Mouse (Mus musculus) CH12.LX (cell line): ENCODE measurements at regions not wholly inside any gene's neighbourhood (a gene's known extent, or its start where the extent isn't known, plus 50 kb on each side); places are given as distances from the start of the nearest gene placed in this dataset.

Source experiments
- DNase-seq: peaks from one replicate; pipeline ENCODE4 v3.0.0-alpha.2; 2013; ENCODE audit errors: extremely low read depth
- H3K27ac ChIP-seq: 2 replicates; pipeline ENCODE4 v1.5.1; 2012; ENCODE audit warnings: low read depth, mild to moderate bottlenecking, control low read depth, moderate library complexity; ENCODE audit not compliant: insufficient read depth
- H3K27me3 ChIP-seq: replicated peaks from 2 replicates; pipeline ENCODE3; 2012; ENCODE audit warnings: inconsistent platforms
- H3K36me3 ChIP-seq, 2 experiments: replicated peaks in 1 of 2; 2 replicates each; pipeline versions ENCODE3 to v1.6.1; 2012; ENCODE audit warnings: inconsistent platforms in 1 of 2, low read length in 1 of 2, mild to moderate bottlenecking in 1 of 2, mixed read lengths in 1 of 2, moderate library complexity in 1 of 2; ENCODE audit not compliant: control insufficient read depth in 1 of 2, insufficient read depth in 1 of 2
- H3K4me1 ChIP-seq, 2 experiments: 2 replicates each; pipeline ENCODE4 v1.6.1; 2012; ENCODE audit warnings: inconsistent platforms in 1 of 2, moderate library complexity in 1 of 2; ENCODE audit not compliant: insufficient read depth in 2 of 2, control insufficient read depth in 1 of 2
- H3K4me2 ChIP-seq: 2 replicates; pipeline ENCODE4 v1.6.1; 2012; ENCODE audit warnings: low read depth, mild to moderate bottlenecking, control low read depth; ENCODE audit not compliant: poor library complexity, insufficient read depth, severe bottlenecking
- H3K4me3 ChIP-seq, 3 experiments: fragments of 150-350 bp in 1 of 3; sonication (generic) in 1 of 3; replicated peaks in 1 of 3; 2 replicates each; pipeline versions ENCODE3 to v1.5.1; 2011 to 2012; ENCODE audit warnings: low read depth in 2 of 3, low read length in 2 of 3, mild to moderate bottlenecking in 2 of 3, moderate library complexity in 2 of 3, control low read depth in 1 of 3, improper control_type of control experiment in 1 of 3, inconsistent platforms in 1 of 3, mixed read lengths in 1 of 3; ENCODE audit not compliant: poor library complexity in 1 of 3
- H3K79me2 ChIP-seq: replicated peaks from 2 replicates; pipeline ENCODE4 v1.6.1; 2012; ENCODE audit warnings: mild to moderate bottlenecking, moderate library complexity; ENCODE audit not compliant: control insufficient read depth, poor library complexity, insufficient read depth, severe bottlenecking; ENCODE audit errors: extremely low read depth
- H3K9ac ChIP-seq: 2 replicates; pipeline ENCODE4 v1.6.1; 2012; ENCODE audit warnings: low read depth, mild to moderate bottlenecking, control low read depth, moderate library complexity; ENCODE audit not compliant: insufficient read depth
- H3K9me3 ChIP-seq: replicated peaks from 2 replicates; pipeline ENCODE3; 2012; ENCODE audit warnings: low read length, inconsistent platforms, mixed read lengths
- BHLHE40 ChIP-seq: IDR thresholded peaks from 2 replicates; pipeline ENCODE4 v1.6.1; 2011; ENCODE audit warnings: mild to moderate bottlenecking, low read depth, low read length, improper control_type of control experiment
- CHD1 ChIP-seq: IDR thresholded peaks from 2 replicates; pipeline ENCODE4 v1.6.1; 2012; ENCODE audit warnings: low read depth, low read length, improper control_type of control experiment, inconsistent platforms
- CTCF ChIP-seq, 2 experiments: IDR thresholded peaks in 1 of 2; conservative IDR thresholded peaks in 1 of 2; 2 replicates each; pipeline ENCODE4 v1.5.1; 2011 to 2012; ENCODE audit warnings: low read depth in 2 of 2, low read length in 2 of 2, improper control_type of control experiment in 1 of 2, inconsistent platforms in 1 of 2, mild to moderate bottlenecking in 1 of 2, moderate library complexity in 1 of 2
- E2F4 ChIP-seq: IDR thresholded peaks from 2 replicates; pipeline ENCODE4 v1.6.1; 2011; ENCODE audit warnings: low read depth, low read length, improper control_type of control experiment; ENCODE audit not compliant: insufficient replicate concordance
- HCFC1 ChIP-seq: IDR thresholded peaks from 2 replicates; pipeline ENCODE4 v1.6.1; 2012; ENCODE audit warnings: low read depth, mild to moderate bottlenecking, inconsistent platforms, low read length, improper control_type of control experiment
- IRF4 ChIP-seq: IDR thresholded peaks from 2 replicates; pipeline ENCODE4 v1.6.1; 2014; ENCODE audit warnings: low read depth, mild to moderate bottlenecking, inconsistent platforms, low read length, improper control_type of control experiment
- JUN ChIP-seq: IDR thresholded peaks from 2 replicates; pipeline ENCODE4 v1.6.1; 2011; ENCODE audit warnings: low read depth, mild to moderate bottlenecking, low read length, improper control_type of control experiment, moderate library complexity; ENCODE audit not compliant: insufficient read depth
- MAFK ChIP-seq: IDR thresholded peaks from 2 replicates; pipeline ENCODE4 v1.6.1; 2011; ENCODE audit warnings: low read length, improper control_type of control experiment; ENCODE audit not compliant: insufficient replicate concordance
- MAX ChIP-seq: IDR thresholded peaks from 2 replicates; pipeline ENCODE4 v1.6.1; 2011; ENCODE audit warnings: low read length, improper control_type of control experiment
- MAZ ChIP-seq: IDR thresholded peaks from 2 replicates; pipeline ENCODE4 v1.6.1; 2012; ENCODE audit warnings: low read depth, mild to moderate bottlenecking, inconsistent platforms, low read length, improper control_type of control experiment, moderate library complexity
- POLR2AphosphoS2 ChIP-seq: IDR thresholded peaks from 2 replicates; pipeline ENCODE4 v1.6.1; 2011; ENCODE audit warnings: low read depth, low read length, improper control_type of control experiment
- SIN3A ChIP-seq: IDR thresholded peaks from 2 replicates; pipeline ENCODE4 v1.6.1; 2012; ENCODE audit warnings: low read length, improper control_type of control experiment, inconsistent platforms
- TCF12 ChIP-seq: IDR thresholded peaks from 2 replicates; pipeline ENCODE4 v1.6.1; 2014; ENCODE audit warnings: low read depth, mild to moderate bottlenecking, inconsistent platforms, low read length, improper control_type of control experiment
- UBTF ChIP-seq: IDR thresholded peaks from 2 replicates; pipeline ENCODE4 v1.6.1; 2012; ENCODE audit warnings: low read depth, mild to moderate bottlenecking, inconsistent platforms, low read length, improper control_type of control experiment, moderate library complexity
- ZKSCAN1 ChIP-seq: IDR thresholded peaks from 2 replicates; pipeline ENCODE4 v1.6.1; 2012; ENCODE audit warnings: low read depth, inconsistent platforms, low read length, improper control_type of control experiment, borderline replicate concordance
- ZMIZ1 ChIP-seq: IDR thresholded peaks from 2 replicates; pipeline ENCODE4 v1.6.1; 2012; ENCODE audit warnings: low read depth, mild to moderate bottlenecking, inconsistent platforms, low read length, improper control_type of control experiment
- dilution Hi-C: fragments of 300-500 bp; cut with MboI; formaldehyde crosslinking; loops from 2 replicates; pipeline ENCODE4 v1.14.3; 2020; ENCODE audit warnings: low sequenced_read_pairs; ENCODE audit not compliant: extremely low pct_unique_long_range_greater_than_20kb, extremely low pct_ligation_motif_present
- in situ Hi-C: fragments of 300-500 bp; cut with MboI; formaldehyde crosslinking; loops from 3 replicates; pipeline ENCODE4 v1.14.3; 2019; ENCODE audit warnings: low sequenced_read_pairs, low pct_ligation_motif_present, low pct_unique_long_range_greater_than_20kb, mixed read lengths

DNA sequence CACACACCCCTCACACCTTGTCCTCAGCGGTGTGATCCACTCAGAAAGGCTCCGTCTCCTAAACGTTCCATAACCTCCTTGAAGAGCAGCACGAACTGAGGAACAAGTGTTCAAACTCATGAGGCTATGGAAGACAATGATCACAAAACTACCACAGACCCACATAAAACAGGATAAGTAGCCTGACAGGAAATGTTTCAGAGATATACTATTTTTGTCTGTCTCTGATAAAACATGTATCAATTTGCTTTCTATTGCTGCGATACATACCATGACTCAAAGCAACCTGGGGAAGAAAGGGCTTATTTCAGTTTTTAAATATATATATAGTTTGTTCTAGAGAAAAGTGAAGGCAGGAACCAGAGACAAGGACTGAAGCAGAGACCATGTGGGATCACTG, 3371.7 kb upstream of the Gm7489 start:
- Histone ChIP-seq H3K4me2 (no peak overlapping the region), H3K4me3 (no peak overlapping the region), H3K79me2 (no peaks in the 10 kb centered on the region), H3K9me3 (peaks cover 53% of the 10 kb centered on the region), H3K9ac (no peak overlapping the region), H3K36me3 (no peaks in the 10 kb centered on the region), H3K27me3 (no peaks in the 10 kb centered on the region), H3K27ac (no peak overlapping the region), H3K4me1 (no peaks in the 10 kb centered on the region)
- dilution Hi-C loops = no loop called here
- TF ChIP-seq SIN3A (no peak), ZKSCAN1 (no peak), JUN (no peak), MAFK (no peak), IRF4 (no peak), BHLHE40 (no peak), UBTF (no peak), HCFC1 (no peak)
- no peak for DNase-seq
- in situ Hi-C loops = no loop called here

DNA sequence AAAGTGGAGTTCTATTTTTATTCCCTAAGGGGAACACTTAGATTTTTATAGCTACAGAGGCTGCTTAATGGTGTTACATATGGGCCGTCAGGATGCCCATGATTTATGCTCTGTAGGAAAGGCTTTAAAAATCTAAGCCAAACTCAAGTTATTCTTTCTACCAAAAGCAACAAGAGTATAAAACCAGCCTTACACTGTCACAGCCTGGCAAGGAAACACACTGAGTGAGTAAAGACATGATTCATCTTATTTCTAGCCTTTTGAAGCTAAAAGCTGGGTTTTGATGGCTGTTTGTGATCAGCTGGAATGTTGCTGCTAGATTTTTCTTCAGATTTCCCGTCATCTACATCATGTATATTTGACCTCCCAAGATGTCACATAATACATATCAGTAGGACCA, 3359.9 kb upstream of the Gm7489 start:
- dilution Hi-C loops = no loop called here
- Histone ChIP-seq H3K9me3 (peaks cover 29% of the 10 kb centered on the region), H3K4me3 (no peak overlapping the region), H3K36me3 (no peaks in the 10 kb centered on the region), H3K4me1 (no peaks in the 10 kb centered on the region), H3K27me3 (no peaks in the 10 kb centered on the region), H3K9ac (no peak overlapping the region), H3K27ac (no peak overlapping the region), H3K79me2 (no peaks in the 10 kb centered on the region), H3K4me2 (no peak overlapping the region)
- TF ChIP-seq POLR2AphosphoS2 = no peak
- TF ChIP-seq UBTF = no peak
- TF ChIP-seq CTCF (conservative IDR thresholded peaks at IDR 0.05 in 1 of 2, IDR thresholded peaks at IDR 0.05 in 1 of 2; ENCODE audit: low read depth in 2 of 2, low read length in 2 of 2) = no peak
- no peak for TF ChIP-seq E2F4
- TF ChIP-seq ZKSCAN1 = no peak
- TF ChIP-seq TCF12 = no peak
- no peak for TF ChIP-seq ZMIZ1
- TF ChIP-seq HCFC1 = no peak
- TF ChIP-seq MAX = no peak
- no peak for TF ChIP-seq CHD1
- no peak for TF ChIP-seq MAZ
- no peak for DNase-seq
- in situ Hi-C loops = no loop called here
